Mouse (Mus musculus) adrenal gland, adult (tissue): ENCODE results near the gene Fbxo42.
A peak's percentile ranks its signal among the peaks of the same experiment; 100 is the strongest.

ENCODE experiments used
- DNase-seq, 2 experiments: peaks; one replicate each; pipeline ENCODE4 v3.0.0; 2022 to 2023; ENCODE audit warnings: low spot score in 1 of 2; ENCODE audit not compliant: inconsistent age in 2 of 2

The Fbxo42 gene

DNA sequence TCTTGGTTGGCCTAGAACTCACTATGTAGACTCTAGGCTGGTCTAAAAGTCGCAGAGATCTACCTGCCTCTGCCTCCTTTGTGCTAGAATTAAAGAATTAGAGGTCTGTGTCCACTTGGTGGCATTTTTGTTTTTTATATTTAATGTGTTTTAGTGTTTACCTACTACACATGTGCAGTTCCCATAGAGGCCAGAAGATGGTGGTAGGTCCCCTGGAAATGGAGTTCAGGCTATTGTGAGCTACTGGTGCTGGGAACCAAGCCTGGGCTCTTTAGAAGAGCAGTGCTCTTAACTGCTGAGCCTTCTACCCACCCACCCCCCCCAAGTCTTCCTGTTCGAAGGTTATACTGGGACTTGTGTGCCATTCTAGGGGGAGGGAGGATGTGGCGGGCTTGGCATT is 19.4 kb downstream of the Fbxo42 start:
- no peak for DNase-seq

DNA sequence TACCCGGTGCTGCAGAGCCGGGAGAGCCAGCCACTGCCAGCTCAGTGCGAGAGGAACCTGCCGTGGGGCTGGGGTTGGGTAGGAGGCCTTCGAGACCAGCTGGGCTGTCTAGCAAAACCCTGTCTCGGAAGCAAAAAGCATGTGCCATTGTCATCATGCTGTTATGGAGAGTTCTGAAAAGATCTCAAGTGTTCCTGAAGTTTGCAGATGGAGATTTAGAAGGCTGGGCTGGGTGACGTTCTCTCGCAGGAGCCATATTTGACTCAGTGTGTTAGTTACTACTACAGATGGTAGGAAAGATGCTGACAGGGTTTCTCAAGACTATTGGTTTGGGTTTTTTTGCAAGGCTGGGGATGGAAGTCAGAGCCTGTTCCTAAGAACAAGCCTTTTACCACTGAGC is 24.4 kb downstream of the Fbxo42 start:
- DNase-seq: no peak

DNA sequence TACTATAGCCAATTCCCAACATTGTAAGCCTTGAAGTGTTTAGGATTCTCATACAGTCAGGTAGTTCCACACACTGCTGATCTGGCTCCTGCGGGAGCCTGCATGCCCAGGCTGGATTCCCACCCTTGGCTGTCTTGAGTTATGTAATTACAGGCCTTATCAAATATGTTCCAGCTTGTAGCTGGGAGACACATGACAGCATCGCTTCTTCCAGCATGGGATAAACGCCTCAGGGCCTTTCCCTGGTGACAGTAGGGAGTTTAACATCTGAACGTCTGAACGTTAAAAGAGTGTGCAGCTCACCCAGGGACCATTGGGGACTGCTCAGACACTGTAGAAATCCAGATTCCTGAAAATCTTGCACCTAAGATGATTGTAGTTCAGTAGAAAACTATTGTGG is 28.1 kb downstream of the Fbxo42 start:
- DNase-seq: no peak

GRCm38 (mm10) chr4:141176328-141176838 is 28.7 kb downstream of the Fbxo42 start:
- DNase-seq: peak; percentile 55 to 60

GRCm38 (mm10) chr4:141178500-141178899 is 30.8 kb downstream of the Fbxo42 start:
- no peak for DNase-seq

- no peak for DNase-seq
Observed at GRCm38 (mm10) chr4:141180831-141181230, 33.1 kb downstream of the Fbxo42 start.

DNA sequence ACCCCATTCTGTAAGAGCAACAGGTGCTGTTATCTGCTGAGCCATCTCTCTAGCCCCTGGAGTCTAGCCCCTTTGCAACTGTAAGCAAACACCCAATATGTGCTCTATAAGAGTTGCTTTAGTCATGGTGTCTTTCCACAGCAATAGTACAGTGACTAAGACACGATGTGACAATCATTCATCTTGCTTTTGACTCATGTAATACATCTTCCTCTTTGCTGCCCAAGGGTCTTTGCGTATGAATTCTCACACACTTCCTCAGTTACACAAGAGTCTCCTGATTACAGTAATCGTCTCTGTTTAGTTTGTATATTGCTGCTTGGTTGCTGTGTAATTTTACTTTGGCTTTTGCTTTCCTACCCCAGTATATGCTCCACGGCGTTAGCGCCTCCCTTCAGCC is 34.3 kb downstream of the Fbxo42 start:
- no peak for DNase-seq

GRCm38 (mm10) chr4:141183932-141184331 is 36.2 kb downstream of the Fbxo42 start:
- no peak for DNase-seq

DNA sequence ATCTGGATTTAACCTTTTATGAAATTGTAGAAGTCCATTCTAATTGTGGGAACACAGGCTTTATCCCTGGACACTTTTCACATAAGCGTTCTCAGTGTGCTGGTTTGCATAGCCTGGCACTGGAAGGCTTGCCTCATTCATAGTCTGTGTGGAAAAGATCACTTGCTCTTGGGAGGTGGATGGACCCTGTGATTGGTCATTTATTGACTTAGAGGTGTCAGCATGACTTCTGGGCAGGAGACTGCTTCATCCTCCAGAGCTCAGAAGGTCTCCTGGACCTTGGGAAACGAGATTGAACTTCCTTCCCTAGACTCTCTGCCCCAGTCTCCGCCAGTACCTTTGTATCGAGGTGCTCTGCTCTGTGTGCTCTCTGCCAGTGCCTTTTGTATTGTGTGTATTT is 36.7 kb downstream of the Fbxo42 start:
- DNase-seq: no peak

DNA sequence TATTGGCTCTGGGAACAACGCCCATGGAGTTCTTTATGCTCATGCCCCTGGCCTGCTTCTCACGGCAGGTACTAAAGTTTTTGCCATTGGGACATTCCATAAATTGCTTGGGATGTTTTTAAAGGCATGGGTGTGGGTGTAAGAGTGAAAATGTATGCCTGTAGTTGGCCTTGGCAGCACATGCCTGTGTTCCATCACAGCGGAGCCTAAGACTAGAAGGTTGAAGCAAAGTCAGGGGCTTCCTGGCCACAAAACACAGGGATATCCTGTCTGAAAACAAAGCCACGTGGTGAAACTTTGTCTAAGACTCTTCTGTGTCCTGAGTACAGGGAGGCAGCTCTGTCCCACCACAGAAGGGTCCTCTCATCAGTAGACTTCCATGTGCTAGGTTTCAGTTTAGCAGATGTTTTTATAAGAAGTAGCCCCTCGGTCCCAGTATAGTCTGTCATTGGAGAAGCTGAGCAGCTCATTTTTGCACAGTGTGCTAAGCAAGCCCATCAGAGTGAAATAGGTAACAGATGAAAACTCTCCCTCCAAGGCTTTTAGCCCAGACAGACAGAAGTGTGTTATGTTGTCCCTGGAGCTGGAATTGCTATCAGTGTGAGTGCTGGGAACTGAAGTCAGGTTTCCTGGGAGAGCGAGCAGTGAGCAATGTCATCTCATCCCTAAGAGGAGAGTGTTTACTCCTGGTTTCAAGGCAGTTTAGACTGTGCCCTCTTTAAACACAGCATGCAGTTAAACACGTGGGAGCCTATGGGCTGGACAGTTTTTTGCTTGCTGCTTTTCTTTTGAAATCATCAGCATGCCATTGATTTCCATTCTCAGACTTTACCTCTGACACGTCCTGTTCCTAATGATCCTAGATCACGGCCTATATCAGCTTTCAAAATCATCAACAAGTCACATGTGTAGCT is 39.5 kb downstream of the Fbxo42 start:
- no peak for DNase-seq

- DNase-seq: no peak
Observed at GRCm38 (mm10) chr4:141191294-141191693, 43.6 kb downstream of the Fbxo42 start.

DNA sequence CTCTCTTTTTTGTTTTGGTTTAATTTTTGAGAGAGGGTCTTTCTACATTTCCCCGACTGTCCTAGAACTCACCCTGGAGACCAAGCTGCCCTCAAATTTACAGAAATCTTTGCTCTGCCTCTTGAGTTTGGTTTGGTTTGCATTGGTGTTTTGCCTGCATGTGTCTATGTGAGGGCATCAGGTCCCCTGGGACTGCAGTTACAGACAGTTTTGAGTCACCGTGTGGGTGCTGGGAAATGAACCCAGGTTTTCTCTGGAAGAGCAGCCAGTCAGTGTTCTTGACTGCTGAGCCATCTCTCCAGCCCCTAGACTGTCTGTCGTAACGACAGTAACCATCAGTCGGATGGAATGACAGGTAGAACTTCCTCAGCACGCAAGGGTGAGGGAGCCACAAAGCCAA is 46.8 kb downstream of the Fbxo42 start:
- DNase-seq: no peak

DNA sequence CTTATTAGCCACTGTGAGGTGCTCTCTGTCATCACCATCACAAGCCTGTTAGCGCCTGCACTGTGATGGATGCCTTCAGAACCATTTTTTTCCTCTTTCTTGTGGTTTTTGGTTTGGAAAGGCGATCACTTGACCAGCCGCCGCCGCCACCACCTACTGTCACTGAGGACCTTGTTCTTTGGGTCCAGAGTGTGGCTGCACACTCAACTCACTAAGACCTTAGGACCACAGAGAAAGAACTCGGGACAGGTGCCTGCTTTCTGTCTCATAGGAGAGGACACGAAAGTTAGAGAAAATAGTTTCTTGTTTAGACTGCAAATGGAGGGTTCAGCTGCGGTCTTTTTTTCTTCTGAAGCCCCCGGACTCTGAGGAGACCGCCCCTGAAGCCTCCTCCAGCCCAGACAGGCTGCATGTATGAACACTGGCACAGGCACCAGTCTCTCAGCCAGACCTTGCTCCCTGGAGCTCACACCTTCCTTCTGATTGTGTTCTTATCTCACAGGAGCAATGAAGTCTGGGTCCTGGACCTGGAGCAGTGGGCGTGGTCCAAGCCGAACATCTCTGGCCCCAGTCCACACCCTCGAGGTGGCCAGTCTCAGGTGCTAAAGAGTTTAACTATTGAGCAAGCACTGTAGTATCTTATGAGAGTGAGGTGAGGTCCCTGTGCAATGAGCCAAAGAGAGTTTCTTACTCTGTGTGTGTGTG is 49.4 kb downstream of the Fbxo42 start:
- DNase-seq: no peak

DNA sequence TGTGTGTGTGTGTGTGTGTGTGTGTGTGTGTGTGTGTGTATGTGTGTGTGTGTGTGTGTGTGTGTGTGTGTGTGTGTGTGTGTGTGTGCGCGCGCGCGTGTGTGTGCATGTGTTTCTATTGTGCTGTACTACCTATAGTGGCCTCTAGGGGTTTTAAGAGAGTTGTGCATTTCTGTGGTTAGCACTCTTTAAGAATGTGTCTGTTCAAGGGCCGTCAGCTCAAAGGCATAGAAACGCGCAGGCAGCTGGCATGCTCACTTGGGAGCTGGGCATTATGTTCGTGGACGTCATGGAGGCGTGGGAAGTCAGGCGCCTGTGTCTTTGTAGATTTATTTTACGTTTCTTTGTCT is 49.9 kb downstream of the Fbxo42 start:
- DNase-seq: no peak

DNA sequence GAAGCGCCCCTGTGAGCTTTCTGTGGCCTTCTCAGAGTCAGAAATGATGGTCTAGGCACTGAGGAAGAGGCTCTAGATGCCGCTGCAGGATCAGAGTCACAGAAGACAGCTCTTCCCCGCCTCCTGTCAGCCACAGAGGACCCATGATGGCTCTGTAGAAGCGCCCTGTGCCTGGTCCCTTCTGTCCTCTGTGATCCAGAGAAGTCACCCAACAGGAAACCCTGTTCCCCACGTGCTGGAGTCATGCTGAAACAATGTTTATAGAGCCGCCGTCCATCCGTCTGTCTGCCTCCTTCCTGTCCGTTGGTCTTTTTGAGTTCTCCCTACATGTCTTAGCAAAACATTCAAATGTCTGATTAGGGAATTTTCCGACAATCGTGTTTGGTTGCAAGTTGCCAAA is 53.2 kb downstream of the Fbxo42 start:
- DNase-seq: peak in 1 of 2 experiments; percentile 46

DNA sequence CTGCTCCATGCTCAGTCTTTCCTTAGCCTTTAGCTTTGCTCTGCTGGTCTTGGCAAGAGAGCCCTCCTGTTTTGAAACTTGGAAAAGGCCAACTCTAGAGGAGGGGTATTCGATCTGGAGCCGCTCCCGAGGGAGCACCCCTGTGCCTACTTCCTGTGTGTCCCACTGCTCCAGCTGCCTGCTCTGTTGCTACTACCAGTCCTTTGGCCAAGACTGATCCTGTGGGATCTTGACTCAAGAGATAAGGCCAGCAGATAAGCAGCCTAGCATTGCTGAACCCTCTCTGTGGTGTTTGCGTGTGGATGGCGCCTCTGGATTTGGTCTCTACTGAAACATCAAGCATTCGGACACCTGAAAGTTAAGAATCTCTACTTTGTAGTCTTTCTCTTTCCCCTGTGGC is 54.5 kb downstream of the Fbxo42 start:
- no peak for DNase-seq

DNA sequence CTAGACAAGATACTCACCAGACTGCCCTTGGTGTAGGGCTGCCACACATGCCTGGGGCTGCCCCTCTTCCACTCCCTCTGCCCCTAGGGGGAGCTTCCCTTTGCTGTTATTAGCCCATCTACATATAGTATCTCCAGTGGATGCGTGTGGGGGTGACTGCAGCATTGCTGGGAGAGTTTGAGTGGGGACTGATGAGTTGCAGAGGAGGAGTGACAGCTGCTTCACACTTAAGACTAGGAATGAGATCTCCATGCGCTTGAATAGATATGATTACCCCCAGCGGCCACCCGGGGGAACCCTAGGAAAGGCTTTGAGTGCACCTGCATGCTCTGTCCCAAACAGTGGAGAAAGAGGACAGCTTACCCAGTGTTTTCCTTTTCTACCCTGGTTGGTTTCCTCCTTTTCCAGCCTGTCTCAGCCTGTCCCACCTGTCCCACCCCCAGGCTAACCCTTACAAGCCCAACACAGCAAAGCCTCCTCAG is 56.9 kb downstream of the Fbxo42 start:
- DNase-seq: peak in 1 of 2 experiments; percentile 63

DNA sequence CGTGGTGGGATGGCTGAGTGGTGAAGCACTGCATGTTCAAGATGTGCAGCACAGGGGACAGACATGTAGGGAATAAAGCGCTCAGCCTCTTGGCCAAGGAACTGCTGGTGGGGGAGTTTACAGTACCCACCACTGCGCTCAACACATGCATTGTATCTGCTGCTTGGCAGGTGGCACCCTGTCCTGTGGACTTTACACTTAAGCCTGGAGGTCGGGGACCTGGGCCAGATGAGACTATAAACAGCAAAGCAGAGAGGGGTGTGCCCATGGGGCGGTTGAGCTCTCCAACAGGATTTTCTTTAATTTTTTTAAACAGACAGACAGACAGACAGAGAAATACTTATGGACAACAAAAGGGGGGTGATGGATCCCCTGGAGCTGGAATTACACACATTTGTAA is 59.4 kb downstream of the Fbxo42 start:
- no peak for DNase-seq

DNA sequence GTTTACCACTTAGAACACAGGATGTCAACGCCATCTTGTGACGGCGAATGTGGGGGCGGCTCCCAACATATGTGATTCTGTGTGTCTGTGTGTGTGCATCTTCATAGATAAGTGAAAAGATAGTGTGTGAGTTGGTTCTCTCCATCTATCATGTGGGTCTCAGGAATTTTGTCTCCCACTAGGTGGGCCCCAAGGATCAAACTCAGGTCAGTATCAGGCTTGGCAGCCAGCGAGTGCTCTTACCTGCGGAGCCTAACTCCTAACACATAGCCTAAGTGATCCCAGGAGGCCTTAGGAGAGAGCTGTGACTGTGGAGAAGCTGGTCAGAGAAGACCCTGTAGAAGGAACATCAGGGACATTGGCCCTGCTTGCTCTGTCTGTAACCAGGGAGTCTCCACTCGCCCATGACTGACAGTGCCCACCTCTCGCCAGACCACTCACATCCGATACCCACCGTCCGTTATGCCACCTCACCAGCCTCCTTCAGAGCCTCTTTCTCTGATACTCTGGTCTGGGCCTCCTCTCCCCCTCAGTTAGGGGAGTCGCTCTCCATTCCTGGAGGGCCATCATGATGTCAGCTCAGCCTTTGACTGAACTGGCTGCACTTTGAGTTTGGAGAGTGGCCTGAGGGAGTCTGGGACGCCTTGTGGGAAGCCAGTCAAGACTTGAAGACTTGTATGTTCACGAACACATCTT is 63.0 kb downstream of the Fbxo42 start:
- DNase-seq: peak in 1 of 2 experiments; percentile 49

DNA sequence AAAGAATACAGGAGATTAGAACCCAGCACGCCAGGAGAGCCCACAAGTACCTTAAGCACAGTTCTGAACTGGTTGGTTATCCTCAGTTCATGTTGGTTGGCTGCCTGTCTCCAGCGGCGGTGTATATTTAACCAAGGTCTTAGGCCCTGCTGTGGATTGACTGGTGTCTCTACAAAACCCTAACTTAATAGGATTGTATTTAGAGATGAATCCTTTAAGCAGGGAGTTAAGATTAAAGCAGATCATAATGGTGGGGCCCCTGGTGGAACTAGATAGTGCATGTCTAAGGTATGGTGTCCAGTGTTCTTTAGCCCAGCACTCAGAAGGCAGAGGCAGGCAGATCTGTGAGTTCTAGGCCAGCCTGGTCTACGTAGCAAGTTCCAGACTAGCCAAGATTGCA is 63.9 kb downstream of the Fbxo42 start:
- DNase-seq: no peak

GRCm38 (mm10) chr4:141212892-141213291 is 65.2 kb downstream of the Fbxo42 start:
- no peak for DNase-seq
